Mouse (Mus musculus): ENCODE data around the gene Wdr78. TPM values are rescaled to one million over a fixed set of nuclear protein-coding genes. Genes with fewer than 3 reads are reported as not detected.

Gene Wdr78
- total RNA-seq, 1 experiment from 2014 or later = 0.86 TPM

GRCm38 (mm10) chr4:102990595-102991340 lies 123.6 kb downstream of the Wdr78 start:
- ATAC-seq (replicated peaks; ENCODE audit: insufficient number of reproducible peaks, low FRiP score, low TSS enrichment, poor library complexity, severe bottlenecking) = no peak

GRCm38 (mm10) chr4:102990016-102990415 lies 124.3 kb downstream of the Wdr78 start:
- ATAC-seq (replicated peaks; ENCODE audit: insufficient number of reproducible peaks, low FRiP score, low TSS enrichment, poor library complexity, severe bottlenecking) = no peak

GRCm38 (mm10) chr4:102989391-102989790 lies 125.0 kb downstream of the Wdr78 start:
- ATAC-seq (replicated peaks; ENCODE audit: insufficient number of reproducible peaks, low FRiP score, low TSS enrichment, poor library complexity, severe bottlenecking) = no peak

GRCm38 (mm10) chr4:102988526-102988925 lies 125.8 kb downstream of the Wdr78 start:
- ATAC-seq (replicated peaks; ENCODE audit: insufficient number of reproducible peaks, low FRiP score, low TSS enrichment, poor library complexity, severe bottlenecking) = no peak

Other genes with a start within 250 kb of the Wdr78 start
- 0.58 TPM in 1 of 3 replicates, not detected in the others for gene Tctex1d1, start 135.9 kb downstream of the Wdr78 start, total RNA-seq (2017)
- gene Insl5, start 87.7 kb downstream of the Wdr78 start, total RNA-seq (2017) = not detected in 3 replicates
- 169 to 216 TPM (median 182 TPM) in 3 replicates for gene Mier1, start 165 bp downstream of the Wdr78 start, total RNA-seq (2017)
- gene Slc35d1, start 100.6 kb upstream of the Wdr78 start, total RNA-seq (2017) = 5.5 to 10.6 TPM (median 8.6 TPM) in 3 replicates
- 0.32 TPM in 1 of 3 replicates, not detected in the others for gene 4921539E11Rik, start 176.3 kb upstream of the Wdr78 start, total RNA-seq (2017)
- gene Oma1, start 199.3 kb upstream of the Wdr78 start, total RNA-seq (2017) = 21.8 to 51.2 TPM (median 24.5 TPM) in 3 replicates